Mouse (Mus musculus) heart, postnatal 0 days (tissue): ENCODE results near the gene Ugt1a6b.
"Not testable (repeated sequence)": the region's sequence is repeated elsewhere in the genome, so short reads cannot be mapped to it uniquely, and the experiment has no call there.

Experiments used
- CTCF ChIP-seq: IDR thresholded peaks from 2 replicates; pipeline ENCODE4 v1.5.1; 2016; ENCODE audit warnings: antibody characterized with exemption, control low read depth, low read depth
- EP300 ChIP-seq: IDR thresholded peaks from 2 replicates; pipeline ENCODE4 v1.6.1; 2016; ENCODE audit warnings: antibody characterized with exemption, low read depth

GRCm38 (mm10) chr1:88094270-88094676 lies 8.8 kb upstream of the Ugt1a6b start:
- peak; percentile 41 for TF ChIP-seq CTCF
- TF ChIP-seq EP300: not testable (repeated sequence)
